Mouse (Mus musculus): ENCODE measurements around the gene 4930404H24Rik. TPM values are rescaled to one million over a fixed set of nuclear protein-coding genes. Genes with fewer than 3 reads are reported as not detected.
A peak's percentile ranks its signal among the peaks of the same experiment; 100 is the strongest.

Gene 4930404H24Rik
- polyA plus RNA-seq, 1 experiment: 4.2 TPM

DNA sequence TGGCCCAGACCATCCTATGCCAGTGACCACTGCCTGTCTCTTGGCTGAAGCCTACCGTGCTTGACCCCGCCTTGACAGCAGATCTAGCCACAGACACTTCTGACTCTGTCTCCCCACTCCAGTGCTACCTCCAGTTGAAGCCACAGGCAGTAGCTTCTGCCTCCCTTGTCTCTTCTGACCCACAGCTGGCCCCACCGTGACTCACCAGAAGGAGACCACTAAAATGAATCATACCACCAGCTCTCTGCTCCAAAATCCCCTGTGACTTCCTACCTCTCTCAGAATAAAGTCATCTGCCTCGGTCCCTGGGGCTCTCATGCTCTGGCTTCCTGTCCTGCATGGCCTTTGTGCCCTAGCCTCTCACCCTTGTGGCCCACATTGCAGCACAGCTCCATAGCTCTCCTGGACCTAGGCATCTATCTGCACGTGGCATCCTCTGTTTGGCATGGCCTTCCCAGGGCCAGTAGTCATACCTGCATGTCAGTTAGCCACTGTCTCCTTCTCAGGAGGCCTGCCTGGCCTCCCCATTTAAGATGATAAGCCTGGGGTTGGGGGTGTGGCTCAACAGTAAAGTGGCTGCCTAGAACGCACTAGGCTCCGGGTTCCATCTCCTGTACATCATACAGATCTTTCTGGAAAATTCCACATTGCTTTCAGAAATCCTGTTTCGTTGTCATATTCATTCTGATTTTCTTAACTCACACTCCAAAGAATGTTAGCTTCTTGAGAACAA is 50.5 kb downstream of the 4930404H24Rik start:
- Histone ChIP-seq H3K27ac (ENCODE audit: control insufficient read depth, insufficient read depth, low read depth, low read length) (no peak overlapping the region), H3K36me3 (ENCODE audit: control insufficient read depth, insufficient read depth, low read length) (no peaks in the 10 kb centered on the region), H3K27me3 (ENCODE audit: control insufficient read depth, insufficient read depth, low read length) (no peaks in the 10 kb centered on the region), H3K4me1 (ENCODE audit: control insufficient read depth, insufficient read depth, low read length) (peaks cover 20% of the 10 kb centered on the region), H3K4me3 (ENCODE audit: control insufficient read depth, low read depth, low read length) (peak overlapping the region; percentile 51)
- TF ChIP-seq POLR2A (IDR thresholded peaks at IDR 0.05; ENCODE audit: control insufficient read depth, low read depth, low read length): no peak
- TF ChIP-seq CTCF (IDR thresholded peaks at IDR 0.05; ENCODE audit: control insufficient read depth, insufficient read depth, insufficient replicate concordance, low read depth, low read length): no peak

Other genes starting within 250 kb of the 4930404H24Rik start
- 54.0 and 54.7 TPM in 2 replicates for gene Kif3b, start 201.4 kb upstream of the 4930404H24Rik start, polyA plus RNA-seq (2012; rRNA removed)
- gene Asxl1, start 147.0 kb upstream of the 4930404H24Rik start, polyA plus RNA-seq (2012; rRNA removed): 27.6 and 28.7 TPM in 2 replicates
- gene Nol4l, start 37.2 kb downstream of the 4930404H24Rik start, polyA plus RNA-seq (2012; rRNA removed): 241 and 252 TPM in 2 replicates
- gene Commd7, start 140.0 kb downstream of the 4930404H24Rik start, polyA plus RNA-seq (2012; rRNA removed): 5.0 and 5.2 TPM in 2 replicates
- 2.4 and 2.9 TPM in 2 replicates for gene Dnmt3b, start 156.7 kb downstream of the 4930404H24Rik start, polyA plus RNA-seq (2012; rRNA removed)
- 1.1 and 1.2 TPM in 2 replicates for gene Dnmt3c, start 203.9 kb downstream of the 4930404H24Rik start, polyA plus RNA-seq (2012; rRNA removed)
- gene Mapre1, start 248.5 kb downstream of the 4930404H24Rik start, polyA plus RNA-seq (2012; rRNA removed): 6.3 and 8.2 TPM in 2 replicates

All from testis, adult 2 months (tissue).